Mouse (Mus musculus) ES-E14 (cell line): ENCODE results near the gene Rplp2. TPM values are rescaled to one million over a fixed set of nuclear protein-coding genes. Genes with fewer than 3 reads are reported as not detected.

Source experiments
- DNase-seq: peaks from one replicate; pipeline ENCODE4 v3.0.0-alpha.2; 2013; ENCODE audit warnings: low read depth, low spot score
- H3K27ac ChIP-seq: 2 replicates; pipeline ENCODE4 v1.5.1; 2012; ENCODE audit warnings: low read depth, mild to moderate bottlenecking, low read length, moderate library complexity, mixed read lengths; ENCODE audit not compliant: poor library complexity, insufficient read depth, severe bottlenecking
- H3K36me3 ChIP-seq: 2 replicates; pipeline ENCODE4 v1.6.1; 2012; ENCODE audit warnings: mild to moderate bottlenecking, low read length, moderate library complexity, mixed read lengths; ENCODE audit not compliant: control insufficient read depth, poor library complexity, insufficient read depth, severe bottlenecking
- H3K4me1 ChIP-seq, 2 experiments: fragments of 150-350 bp in 1 of 2; sonication (generic) in 1 of 2; 2 replicates each; pipeline ENCODE4 v1.6.1; 2012; ENCODE audit warnings: low read length in 2 of 2, mild to moderate bottlenecking in 1 of 2, mixed read lengths in 1 of 2; ENCODE audit not compliant: control insufficient read depth in 2 of 2, insufficient read depth in 2 of 2, poor library complexity in 1 of 2
- H3K4me3 ChIP-seq, 2 experiments: fragments of 150-350 bp in 1 of 2; sonication (generic) in 1 of 2; 2 replicates each; pipeline ENCODE4 v1.5.1; 2012; ENCODE audit warnings: low read length in 2 of 2, low read depth in 1 of 2, mild to moderate bottlenecking in 1 of 2, mixed read lengths in 1 of 2; ENCODE audit not compliant: insufficient read depth in 1 of 2, poor library complexity in 1 of 2, severe bottlenecking in 1 of 2
- H3K9ac ChIP-seq: 2 replicates; pipeline ENCODE4 v1.6.1; 2012; ENCODE audit warnings: low read depth, mild to moderate bottlenecking, low read length, mixed read lengths; ENCODE audit not compliant: poor library complexity, insufficient read depth, severe bottlenecking
- H3K9me3 ChIP-seq: fragments of 150-350 bp; sonication (generic); 2 replicates; pipeline ENCODE4 v1.6.1; 2012; ENCODE audit warnings: low read depth, mild to moderate bottlenecking, low read length; ENCODE audit not compliant: control insufficient read depth, insufficient read depth
- CHD2 ChIP-seq: IDR thresholded peaks from 2 replicates; pipeline ENCODE4 v1.6.1; 2014; ENCODE audit warnings: mild to moderate bottlenecking, low read depth, low read length, inconsistent platforms
- HCFC1 ChIP-seq: IDR thresholded peaks from 2 replicates; pipeline ENCODE4 v1.6.1; 2012; ENCODE audit warnings: low read length, inconsistent platforms, borderline replicate concordance; ENCODE audit not compliant: insufficient read depth
- MAFK ChIP-seq: IDR thresholded peaks from 2 replicates; pipeline ENCODE4 v1.6.1; 2014; ENCODE audit warnings: mild to moderate bottlenecking, low read depth, low read length, inconsistent platforms; ENCODE audit not compliant: insufficient read depth
- ZC3H11A ChIP-seq: IDR thresholded peaks from 2 replicates; pipeline ENCODE4 v1.6.1; 2012; ENCODE audit warnings: low read depth, mild to moderate bottlenecking, inconsistent platforms, low read length, borderline replicate concordance
- ZNF384 ChIP-seq: IDR thresholded peaks from 2 replicates; pipeline ENCODE4 v1.6.1; 2012; ENCODE audit warnings: low read depth, low read length, inconsistent platforms
- in situ Hi-C, 2 experiments: fragments of 600-800 bp; cut with MboI; formaldehyde crosslinking; loops; one replicate each; pipeline ENCODE4 v1.15.1; 2025; ENCODE audit warnings: low sequenced_read_pairs in 2 of 2, inconsistent platforms in 1 of 2; ENCODE audit not compliant: unreplicated experiment in 2 of 2
- total RNA-seq: library from RNA; depleted of rRNA; stranded (reverse); fragments of 300-350 nt; gene quantifications from 2 replicates; pipeline ENCODE4 v1.2.3, GENCODE M21; 2012

Gene Rplp2
- total RNA-seq, 1 experiment = 3,085 TPM

DNA sequence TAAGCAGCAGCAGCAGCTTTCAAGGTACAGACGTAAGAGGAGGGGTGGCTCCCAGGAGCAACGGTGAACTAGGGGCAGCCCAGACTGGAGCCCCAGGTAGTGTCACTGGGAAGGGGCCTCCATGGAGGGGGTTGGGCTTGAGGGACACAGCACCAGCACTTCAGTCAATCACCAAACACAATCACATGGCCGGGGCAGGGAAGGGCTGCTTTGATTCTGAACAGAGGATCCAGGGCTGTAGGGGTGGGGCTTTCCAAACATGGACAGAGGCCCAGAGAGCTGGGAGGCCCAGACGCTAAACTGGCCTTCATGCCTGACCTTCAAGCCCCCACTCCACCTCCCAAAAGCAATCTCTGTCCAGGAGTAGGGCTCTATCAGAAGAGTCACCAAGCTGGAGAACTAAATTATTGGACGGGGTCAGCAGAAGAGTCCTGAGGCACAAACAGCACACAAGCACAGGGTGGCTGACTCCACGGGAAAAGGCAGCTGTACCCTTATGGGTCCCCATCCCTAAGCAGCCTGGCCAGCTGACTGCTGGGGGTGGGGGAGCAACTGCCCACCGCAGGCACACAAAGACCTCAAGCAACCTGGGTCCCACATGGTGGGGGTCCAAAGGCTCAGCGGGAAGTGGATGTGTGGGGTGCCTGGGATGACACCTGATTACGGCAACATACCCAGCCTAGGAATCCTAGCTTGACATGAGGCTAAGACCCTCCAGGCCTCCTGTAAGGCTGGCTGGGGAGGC lies 17.2 kb upstream of the Rplp2 start:
- Histone ChIP-seq H3K9ac (no peak overlapping the region; the same call in 1 of the 2 replicates), H3K4me1 (peaks cover 0 to 23% of the 10 kb centered on the region in 2 experiments; a peak in 3 of 4 replicates), H3K36me3 (peaks cover 18% of the 10 kb centered on the region; the same call in 1 of the 2 replicates), H3K27ac (no peak overlapping the region), H3K4me3 (no peak overlapping the region), H3K9me3 (no peaks in the 10 kb centered on the region)
- in situ Hi-C loops = no loop called here
- TF ChIP-seq ZC3H11A (no peak), CHD2 (no peak), MAFK (no peak), ZNF384 (no peak), HCFC1 (no peak)
- no peak for DNase-seq

DNA sequence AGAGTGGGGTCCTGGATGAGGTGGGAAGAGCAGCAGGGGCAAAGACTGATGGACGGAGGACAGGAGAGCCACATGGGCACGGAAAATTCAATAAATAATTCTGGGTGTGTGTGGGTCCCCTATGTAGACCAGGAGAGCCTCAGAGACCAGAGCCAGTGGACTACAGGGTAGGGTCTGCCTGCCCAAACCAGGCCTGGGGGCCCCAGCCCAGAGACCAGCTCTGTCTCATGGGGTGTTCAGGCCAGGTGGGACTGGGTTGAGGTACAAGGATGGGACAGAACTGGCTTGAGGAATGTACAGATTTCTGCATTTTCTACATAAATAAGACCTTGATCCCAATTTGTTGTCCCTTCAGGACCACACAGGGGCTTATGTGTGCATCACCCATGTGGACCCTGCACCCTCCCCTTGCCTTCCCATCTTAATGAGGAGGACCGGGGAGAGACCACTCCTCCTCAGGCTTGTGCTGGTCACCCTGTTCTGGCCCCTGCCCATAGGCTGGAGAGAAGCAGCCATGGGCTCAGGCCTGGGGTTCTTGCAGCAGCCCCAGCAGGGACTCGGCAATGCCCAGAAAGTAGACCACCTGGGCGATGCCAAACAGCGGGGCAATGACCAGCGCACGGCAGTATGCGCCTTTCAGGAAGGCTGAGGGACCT lies 16.5 kb upstream of the Rplp2 start:
- H3K4me3 ChIP-seq = no peak overlapping the region
- no peak overlapping the region; the same call in 1 of the 2 replicates for H3K9ac ChIP-seq
- peaks cover 18% of the 10 kb centered on the region; the same call in 1 of the 2 replicates for H3K36me3 ChIP-seq
- TF ChIP-seq HCFC1 (no peak), CHD2 (no peak), ZC3H11A (no peak), ZNF384 (no peak), MAFK (no peak)
- in situ Hi-C loops = no loop called here
- H3K4me1 ChIP-seq = peaks cover 0 to 26% of the 10 kb centered on the region in 2 experiments; a peak in 3 of 4 replicates
- DNase-seq = no peak
- no peaks in the 10 kb centered on the region for H3K9me3 ChIP-seq
- H3K27ac ChIP-seq = no peak overlapping the region

DNA sequence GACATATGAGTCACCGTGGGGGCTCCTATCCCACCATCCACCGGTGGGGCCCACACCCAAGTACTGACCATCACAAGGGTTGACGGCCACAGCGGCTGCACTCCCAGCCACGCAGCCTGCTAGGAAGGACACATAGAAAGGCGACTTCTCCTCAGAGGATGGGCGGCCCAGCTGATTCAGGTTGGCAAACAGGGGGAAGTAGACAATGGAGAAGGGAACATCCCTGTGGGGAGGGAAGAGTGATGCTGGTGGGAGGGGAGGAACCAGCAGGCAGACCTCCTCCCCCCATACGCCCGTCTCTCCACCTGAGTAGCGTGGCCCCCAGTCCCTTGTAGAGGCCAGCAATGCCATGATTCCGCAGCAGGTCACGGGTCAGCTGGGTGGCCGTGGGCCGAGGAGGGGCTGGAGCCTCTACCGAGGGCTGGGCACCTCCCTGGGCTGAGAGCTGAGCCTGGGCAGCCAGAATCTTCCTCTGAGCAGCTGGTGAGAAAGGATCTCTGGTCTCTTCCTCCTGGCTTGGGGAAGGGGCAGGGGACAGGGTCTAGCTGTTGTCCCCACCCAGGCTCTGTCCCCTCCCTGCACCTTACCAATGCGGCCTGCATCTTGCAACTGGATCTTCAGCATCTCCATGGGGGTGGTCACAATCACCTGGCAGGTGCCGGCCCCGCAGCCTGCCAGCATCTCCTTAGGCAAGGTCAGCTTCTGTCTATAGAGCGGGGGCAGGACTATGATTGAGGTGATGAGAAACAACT lies 15.6 kb upstream of the Rplp2 start:
- Histone ChIP-seq H3K36me3 (peaks cover 18% of the 10 kb centered on the region; the same call in 1 of the 2 replicates), H3K4me3 (no peak overlapping the region), H3K9me3 (no peaks in the 10 kb centered on the region), H3K4me1 (peaks cover 3 to 29% of the 10 kb centered on the region in 2 experiments; a peak in 3 of 4 replicates), H3K9ac (no peak overlapping the region), H3K27ac (no peak overlapping the region)
- in situ Hi-C loops = no loop called here
- DNase-seq = no peak
- TF ChIP-seq ZC3H11A (no peak), CHD2 (no peak), ZNF384 (no peak), HCFC1 (no peak), MAFK (no peak)

DNA sequence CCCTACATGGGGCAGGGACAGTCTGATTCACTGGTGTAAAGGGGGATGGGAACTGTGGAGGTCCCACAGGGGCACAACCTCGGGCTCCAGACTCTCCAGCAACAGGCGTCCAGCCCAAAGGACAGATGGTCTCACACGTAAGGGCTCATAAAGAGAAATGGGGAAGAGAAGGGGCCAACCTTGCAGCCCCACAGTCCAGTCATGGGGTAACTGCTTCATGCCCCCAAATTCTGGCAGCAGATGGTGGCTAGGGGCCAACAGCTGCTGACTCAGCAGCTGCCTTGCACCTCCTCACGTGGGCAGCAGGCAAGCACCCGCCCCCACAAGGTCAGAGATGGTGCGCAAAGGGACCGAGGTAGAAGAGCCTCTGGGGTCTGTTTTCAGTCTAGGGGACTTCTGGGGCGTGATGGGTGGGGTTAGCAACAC lies 15.0 kb upstream of the Rplp2 start:
- in situ Hi-C loops = no loop called here
- peaks cover 4 to 29% of the 10 kb centered on the region in 2 experiments; a peak in 3 of 4 replicates for H3K4me1 ChIP-seq
- TF ChIP-seq HCFC1 (no peak), MAFK (peak; percentile 74; the same call in 1 of the 2 replicates), CHD2 (no peak)
- peaks cover 18% of the 10 kb centered on the region; the same call in 1 of the 2 replicates for H3K36me3 ChIP-seq
- H3K4me3 ChIP-seq = no peak overlapping the region
- no peak for DNase-seq
- no peak overlapping the region for H3K27ac ChIP-seq
- no peaks in the 10 kb centered on the region for H3K9me3 ChIP-seq
- H3K9ac ChIP-seq = no peak overlapping the region
